Mouse (Mus musculus): ENCODE measurements around the gene Repin1. TPM values are rescaled to one million over a fixed set of nuclear protein-coding genes. Genes with fewer than 3 reads are reported as not detected.

Repin1 gene
- total and polyA plus RNA-seq, 3 experiments, result 10.7 to 28.0 (median 12.8) TPM

- Histone ChIP-seq H3K4me1 (ENCODE audit: control insufficient read depth in 1 of 2, insufficient read depth in 2 of 2) (peaks cover 3 to 37% of the 10 kb centered on the region in 2 experiments; a peak in 3 of 4 replicates), H3K27me3 (replicated peaks) (no peaks in the 10 kb centered on the region), H3K79me2 (replicated peaks; ENCODE audit: control insufficient read depth, extremely low read depth, insufficient read depth, poor library complexity, severe bottlenecking) (peaks cover 23% of the 10 kb centered on the region), H3K4me2 (ENCODE audit: insufficient read depth, low read depth, poor library complexity, severe bottlenecking) (no peak overlapping the region), H3K4me3 (replicated peaks in 1 of 3; ENCODE audit: low read depth in 2 of 3, low read length in 2 of 3, poor library complexity in 1 of 3) (no peak overlapping the region), H3K36me3 (replicated peaks in 1 of 2; ENCODE audit: control insufficient read depth in 1 of 2, insufficient read depth in 1 of 2, low read length in 1 of 2) (peaks cover 27 to 49% of the 10 kb centered on the region in 2 experiments), H3K9ac (ENCODE audit: insufficient read depth, low read depth) (no peak overlapping the region), H3K9me3 (replicated peaks; ENCODE audit: low read length) (peaks cover 3% of the 10 kb centered on the region), H3K27ac (ENCODE audit: insufficient read depth, low read depth) (no peak overlapping the region)
- in situ Hi-C loops (cut with MboI; ENCODE audit: low pct_ligation_motif_present, low pct_unique_long_range_greater_than_20kb, low sequenced_read_pairs) (no loop called here), dilution Hi-C loops (cut with MboI; ENCODE audit: extremely low pct_ligation_motif_present, extremely low pct_unique_long_range_greater_than_20kb, low sequenced_read_pairs) (no loop called here)
- no peak for DNase-seq (ENCODE audit: extremely low read depth)
- TF ChIP-seq SMC3 (IDR thresholded peaks at IDR 0.05; ENCODE audit: low read depth, low read length), result no peak
- no peak for TF ChIP-seq UBTF (IDR thresholded peaks at IDR 0.05; ENCODE audit: low read depth, low read length)
These were observed 3.0 kb downstream of the Repin1 start for GRCm38 (mm10) chr6:48596545-48597232.

- peaks cover 3% of the 10 kb centered on the region for H3K9me3 ChIP-seq (replicated peaks; ENCODE audit: low read length)
- no peak overlapping the region for H3K4me2 ChIP-seq (ENCODE audit: insufficient read depth, low read depth, poor library complexity, severe bottlenecking)
- TF ChIP-seq IRF4 (IDR thresholded peaks at IDR 0.05; ENCODE audit: low read depth, low read length), result no peak
- TF ChIP-seq SMC3 (IDR thresholded peaks at IDR 0.05; ENCODE audit: low read depth, low read length), result no peak
- TF ChIP-seq PAX5 (IDR thresholded peaks at IDR 0.05; ENCODE audit: low read length), result no peak
- TF ChIP-seq E2F4 (IDR thresholded peaks at IDR 0.05; ENCODE audit: insufficient replicate concordance, low read depth, low read length), result no peak
- TF ChIP-seq MAX (IDR thresholded peaks at IDR 0.05; ENCODE audit: low read length), result no peak
- no peak for TF ChIP-seq ZKSCAN1 (IDR thresholded peaks at IDR 0.05; ENCODE audit: borderline replicate concordance, low read depth, low read length)
- no peak for TF ChIP-seq TBP (conservative IDR thresholded peaks at IDR 0.05; ENCODE audit: low read depth, low read length)
- no peak for TF ChIP-seq POLR2A (IDR thresholded peaks at IDR 0.05; ENCODE audit: low read depth, low read length)
- no peak for TF ChIP-seq MAFK (IDR thresholded peaks at IDR 0.05; ENCODE audit: insufficient replicate concordance, low read length)
- TF ChIP-seq JUN (IDR thresholded peaks at IDR 0.05; ENCODE audit: insufficient read depth, low read depth, low read length), result no peak
- no peak for TF ChIP-seq BHLHE40 (IDR thresholded peaks at IDR 0.05; ENCODE audit: low read depth, low read length)
- no peak for TF ChIP-seq MAZ (IDR thresholded peaks at IDR 0.05; ENCODE audit: low read depth, low read length)
- TF ChIP-seq KAT2A (IDR thresholded peaks at IDR 0.05; ENCODE audit: insufficient replicate concordance, low read length), result no peak
- no peak for TF ChIP-seq GABPA (IDR thresholded peaks at IDR 0.05; ENCODE audit: insufficient replicate concordance, low read depth, low read length)
- no peak for TF ChIP-seq ELF1 (IDR thresholded peaks at IDR 0.05; ENCODE audit: low read depth, low read length)
- no peaks in the 10 kb centered on the region for H3K27me3 ChIP-seq (replicated peaks)
- dilution Hi-C loops (cut with MboI; ENCODE audit: extremely low pct_ligation_motif_present, extremely low pct_unique_long_range_greater_than_20kb, low sequenced_read_pairs), result no loop called here
- in situ Hi-C loops (cut with MboI; ENCODE audit: low pct_ligation_motif_present, low pct_unique_long_range_greater_than_20kb, low sequenced_read_pairs), result no loop called here
- H3K79me2 ChIP-seq (replicated peaks; ENCODE audit: control insufficient read depth, extremely low read depth, insufficient read depth, poor library complexity, severe bottlenecking), result peaks cover 23% of the 10 kb centered on the region
- peaks cover 3 to 37% of the 10 kb centered on the region in 2 experiments; a peak in 3 of 4 replicates for H3K4me1 ChIP-seq (ENCODE audit: control insufficient read depth in 1 of 2, insufficient read depth in 2 of 2)
- H3K4me3 ChIP-seq (replicated peaks in 1 of 3; ENCODE audit: low read depth in 2 of 3, low read length in 2 of 3, poor library complexity in 1 of 3), result no peak overlapping the region
- no peak for DNase-seq (ENCODE audit: extremely low read depth)
- peaks cover 27 to 49% of the 10 kb centered on the region in 2 experiments for H3K36me3 ChIP-seq (replicated peaks in 1 of 2; ENCODE audit: control insufficient read depth in 1 of 2, insufficient read depth in 1 of 2, low read length in 1 of 2)
- no peak overlapping the region for H3K9ac ChIP-seq (ENCODE audit: insufficient read depth, low read depth)
- H3K27ac ChIP-seq (ENCODE audit: insufficient read depth, low read depth), result no peak overlapping the region
These were observed 3.5 kb downstream of the Repin1 start for GRCm38 (mm10) chr6:48597233-48597625.
